Mouse (Mus musculus): ENCODE data around the gene Coa3. TPM values are rescaled to one million over a fixed set of nuclear protein-coding genes. Genes with fewer than 3 reads are reported as not detected.

The Coa3 gene
- total and polyA plus RNA-seq, 3 experiments, result 120 to 325 TPM; not detected in 1

DNA sequence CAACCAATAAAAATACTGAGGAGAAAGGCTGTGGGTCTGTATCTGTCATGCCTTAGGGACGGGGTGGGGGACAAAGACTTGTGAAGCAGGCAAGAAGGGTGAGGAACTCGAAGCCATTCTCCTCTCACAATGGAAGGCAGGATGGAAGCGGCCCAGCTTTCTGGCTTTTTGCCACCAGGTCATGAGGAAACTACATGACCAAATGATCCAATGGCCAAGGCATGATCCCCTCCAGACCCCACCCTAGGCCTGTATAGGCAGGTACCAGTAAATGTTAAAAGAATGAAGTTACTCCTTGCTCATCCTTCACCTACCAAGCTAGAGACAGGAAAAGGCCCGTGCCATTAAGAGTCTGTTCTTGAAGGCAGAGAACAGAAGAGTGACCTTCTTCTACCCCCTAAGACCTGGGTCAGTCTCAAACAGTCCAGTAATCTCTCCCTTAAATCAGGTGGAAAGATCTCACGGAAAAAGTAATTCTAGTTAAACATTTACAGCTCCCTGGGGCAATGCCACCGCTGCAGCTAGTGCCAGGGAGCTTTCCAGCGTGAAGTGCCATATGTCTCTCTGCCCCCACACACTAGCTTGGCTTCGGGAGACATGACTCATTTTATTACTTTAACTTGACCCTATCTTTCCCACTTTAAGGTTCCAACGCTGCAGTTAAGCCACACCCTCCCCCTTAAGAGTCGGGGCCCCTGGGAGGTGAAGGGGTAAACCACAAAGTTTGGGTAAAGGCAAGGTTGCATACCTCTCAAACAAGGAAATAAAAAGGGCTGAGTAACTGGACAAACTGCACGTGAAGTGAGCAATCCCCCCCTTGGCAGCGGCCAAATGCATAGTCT lies 1.3 kb downstream of the Coa3 start:
- peak overlapping the region; percentile 79 for H3K9ac ChIP-seq (ENCODE audit: control insufficient read depth, low read depth, low read length, poor library complexity, severe bottlenecking)
- H3K27me3 ChIP-seq (ENCODE audit: control insufficient read depth in 1 of 2, insufficient read depth in 2 of 2, low read length in 2 of 2), result no peaks in the 10 kb centered on the region
- DNase-seq (ENCODE audit: low read depth, low spot score), result peak; percentile 78
- H3K79me2 ChIP-seq (ENCODE audit: control insufficient read depth, insufficient read depth, low read length, poor library complexity), result peaks cover 15% of the 10 kb centered on the region
- H3K9me3 ChIP-seq (replicated peaks; ENCODE audit: insufficient read depth, low read length), result no peaks in the 10 kb centered on the region
- TF ChIP-seq MYC (IDR thresholded peaks at IDR 0.05; ENCODE audit: low read depth, low read length), result no peak
- peak in 1 of 2 experiments; percentile 56; a peak in 3 of 4 replicates for TF ChIP-seq POLR2A (IDR thresholded peaks at IDR 0.05; ENCODE audit: control insufficient read depth in 1 of 2, insufficient read depth in 1 of 2, low read depth in 1 of 2, low read length in 2 of 2, poor library complexity in 1 of 2)
- no peak for TF ChIP-seq JUND (IDR thresholded peaks at IDR 0.05; ENCODE audit: low read depth, low read length)
- TF ChIP-seq ZKSCAN1 (IDR thresholded peaks at IDR 0.05; ENCODE audit: low read depth, low read length), result no peak
- peak; percentile 45 to 51; a peak in 3 of 4 replicates for TF ChIP-seq EP300 (IDR thresholded peaks at IDR 0.05; ENCODE audit: low read depth in 1 of 2, low read length in 2 of 2)
- TF ChIP-seq UBTF (IDR thresholded peaks at IDR 0.05; ENCODE audit: borderline replicate concordance, insufficient read depth, low read depth, low read length), result no peak
- TF ChIP-seq TBP (IDR thresholded peaks at IDR 0.05; ENCODE audit: low read depth, low read length), result peak; percentile 76
- 0 out of 2 replicates have a peak, but pooled peaks have one; percentile 10 for TF ChIP-seq MAX (IDR thresholded peaks at IDR 0.05; ENCODE audit: low read length)
- peak; percentile 35; the same call in 1 of the 2 replicates for TF ChIP-seq NELFE (IDR thresholded peaks at IDR 0.05; ENCODE audit: low read depth, low read length)
- TF ChIP-seq MXI1 (IDR thresholded peaks at IDR 0.05; ENCODE audit: low read depth, low read length), result 0 out of 2 replicates have a peak, but pooled peaks have one; percentile 0
- TF ChIP-seq GATA1 (IDR thresholded peaks at IDR 0.05; ENCODE audit: low read depth, low read length), result 0 out of 2 replicates have a peak, but pooled peaks have one; percentile 6
- no peak for TF ChIP-seq ETS1 (IDR thresholded peaks at IDR 0.05; ENCODE audit: low read depth, low read length)
- TF ChIP-seq BHLHE40 (IDR thresholded peaks at IDR 0.05; ENCODE audit: borderline replicate concordance, low read depth, low read length), result peak; percentile 46; the same call in 1 of the 2 replicates
- no peak for TF ChIP-seq SMC3 (IDR thresholded peaks at IDR 0.05; ENCODE audit: low read depth, low read length)
- no peak for TF ChIP-seq USF2 (IDR thresholded peaks at IDR 0.05; ENCODE audit: borderline replicate concordance in 1 of 2, insufficient read depth in 1 of 2, low read depth in 1 of 2, low read length in 2 of 2)
- H3K4me1 ChIP-seq (ENCODE audit: control insufficient read depth in 1 of 2, insufficient read depth in 2 of 2, low read length in 2 of 2), result peaks cover 0 to 18% of the 10 kb centered on the region in 2 experiments; a peak in 3 of 4 replicates
- H3K36me3 ChIP-seq (ENCODE audit: control insufficient read depth in 1 of 2, insufficient read depth in 2 of 2, low read length in 2 of 2), result peaks cover 0 to 13% of the 10 kb centered on the region in 2 experiments; a peak in 2 of 4 replicates
- peak overlapping the region; percentile 69 for H3K27ac ChIP-seq (ENCODE audit: control insufficient read depth, low read depth, low read length)
- H3K4me3 ChIP-seq (ENCODE audit: control insufficient read depth in 1 of 2, insufficient read depth in 1 of 2, low read depth in 2 of 2, low read length in 2 of 2), result peak overlapping the region; percentile 76 to 80

DNA sequence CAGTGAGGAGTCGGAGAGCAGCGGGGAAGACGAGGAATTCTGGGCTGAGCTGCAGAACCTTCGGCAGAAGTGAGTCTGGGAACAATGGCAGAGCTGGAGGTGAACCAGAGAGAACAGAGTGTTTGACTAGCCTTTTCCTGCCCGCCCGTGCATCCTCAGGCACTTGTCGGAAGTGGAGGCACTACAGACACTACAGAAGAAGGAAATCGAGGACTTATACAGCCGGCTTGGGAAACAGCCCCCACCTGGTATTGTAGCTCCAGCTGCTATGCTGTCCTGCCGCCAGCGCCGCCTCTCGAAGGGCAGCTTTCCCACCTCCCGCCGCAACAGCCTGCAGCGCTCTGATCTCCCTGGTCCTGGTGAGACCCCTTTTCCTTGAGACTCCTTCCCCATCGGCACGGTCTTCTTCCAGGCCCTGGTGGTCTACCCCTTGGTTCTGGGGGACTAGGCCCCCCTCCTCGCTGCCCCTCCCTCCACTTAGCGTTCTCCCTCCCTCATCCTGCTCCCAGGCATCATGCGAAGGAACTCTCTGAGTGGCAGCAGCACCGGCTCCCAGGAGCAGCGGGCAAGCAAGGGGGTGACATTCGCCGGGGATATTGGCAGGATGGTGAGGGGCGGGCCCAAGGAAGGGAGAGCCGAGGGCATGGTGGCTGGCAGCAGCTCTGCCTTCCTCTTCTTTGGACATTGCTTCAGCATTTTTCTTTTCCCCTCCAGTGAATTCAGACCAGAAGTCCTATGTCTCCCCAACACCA lies 2.4 kb downstream of the Coa3 start:
- Histone ChIP-seq H3K4me3 (ENCODE audit: control insufficient read depth in 1 of 2, insufficient read depth in 1 of 2, low read depth in 2 of 2, low read length in 2 of 2) (no peak overlapping the region), H3K27ac (ENCODE audit: control insufficient read depth, low read depth, low read length) (no peak overlapping the region), H3K36me3 (ENCODE audit: control insufficient read depth in 1 of 2, insufficient read depth in 2 of 2, low read length in 2 of 2) (peaks cover 0 to 13% of the 10 kb centered on the region in 2 experiments; a peak in 2 of 4 replicates), H3K4me1 (ENCODE audit: control insufficient read depth in 1 of 2, insufficient read depth in 2 of 2, low read length in 2 of 2) (peaks cover 0 to 18% of the 10 kb centered on the region in 2 experiments; a peak in 3 of 4 replicates), H3K9me3 (replicated peaks; ENCODE audit: insufficient read depth, low read length) (no peaks in the 10 kb centered on the region), H3K27me3 (ENCODE audit: control insufficient read depth in 1 of 2, insufficient read depth in 2 of 2, low read length in 2 of 2) (no peaks in the 10 kb centered on the region), H3K79me2 (ENCODE audit: control insufficient read depth, insufficient read depth, low read length, poor library complexity) (peaks cover 15% of the 10 kb centered on the region), H3K9ac (ENCODE audit: control insufficient read depth, low read depth, low read length, poor library complexity, severe bottlenecking) (no peak overlapping the region)
- no peak for DNase-seq (ENCODE audit: low read depth, low spot score)
- TF ChIP-seq MYB (IDR thresholded peaks at IDR 0.05; ENCODE audit: low read depth, low read length) (no peak), SIN3A (IDR thresholded peaks at IDR 0.05; ENCODE audit: low read length) (no peak), TCF12 (IDR thresholded peaks at IDR 0.05; ENCODE audit: low read depth, low read length) (no peak), ZNF384 (IDR thresholded peaks at IDR 0.05; ENCODE audit: low read depth, low read length) (no peak), KAT2A (conservative IDR thresholded peaks at IDR 0.05; ENCODE audit: low read depth, low read length) (no peak), E2F4 (IDR thresholded peaks at IDR 0.05; ENCODE audit: borderline replicate concordance, low read depth, low read length) (no peak), SMC3 (IDR thresholded peaks at IDR 0.05; ENCODE audit: low read depth, low read length) (no peak), GATA1 (IDR thresholded peaks at IDR 0.05; ENCODE audit: low read depth, low read length) (no peak), CHD2 (IDR thresholded peaks at IDR 0.05; ENCODE audit: low read length) (no peak), RCOR1 (IDR thresholded peaks at IDR 0.05; ENCODE audit: low read depth, low read length) (no peak), POLR2A (IDR thresholded peaks at IDR 0.05; ENCODE audit: control insufficient read depth in 1 of 2, insufficient read depth in 1 of 2, low read depth in 1 of 2, low read length in 2 of 2, poor library complexity in 1 of 2) (no peak)

All from MEL (cell line).